Mouse (Mus musculus) intestine, postnatal 0 days (tissue): ENCODE results near the gene Sncb. TPM values are rescaled to one million over a fixed set of nuclear protein-coding genes. Genes with fewer than 3 reads are reported as not detected.

Source experiments
- ATAC-seq: fragments of 200-750 bp; cut with Nextera tagmentation; 2 replicates; pipeline ENCODE4 v1.8.0; 2017; ENCODE audit warnings: mild to moderate bottlenecking, moderate TSS enrichment, moderate library complexity
- H3K27ac ChIP-seq: fragments of 300-500 bp; sonication (generic); 2 replicates; pipeline ENCODE4 v1.5.1; 2014; ENCODE audit warnings: mild to moderate bottlenecking, low read depth, low read length, moderate library complexity
- H3K27me3 ChIP-seq: fragments of 300-500 bp; sonication (generic); replicated peaks from 2 replicates; pipeline ENCODE4 v1.6.1; 2014; ENCODE audit warnings: low read length, mixed read lengths; ENCODE audit not compliant: control insufficient read depth, insufficient read depth
- H3K36me3 ChIP-seq: fragments of 300-500 bp; sonication (generic); 2 replicates; pipeline ENCODE4 v1.6.1; 2014; ENCODE audit warnings: mild to moderate bottlenecking, moderate library complexity; ENCODE audit not compliant: control insufficient read depth, insufficient read depth
- H3K4me1 ChIP-seq: fragments of 300-500 bp; sonication (generic); replicated peaks from 2 replicates; pipeline ENCODE4 v1.6.1; 2014; ENCODE audit warnings: antibody characterized with exemption, low read length, mixed read lengths; ENCODE audit not compliant: control insufficient read depth, insufficient read depth
- H3K4me2 ChIP-seq: fragments of 300-500 bp; sonication (generic); replicated peaks from 2 replicates; pipeline ENCODE4 v1.6.1; 2014; ENCODE audit warnings: low read depth, mild to moderate bottlenecking, moderate library complexity
- H3K4me3 ChIP-seq: fragments of 300-500 bp; sonication (generic); 2 replicates; pipeline ENCODE4 v1.5.1; 2014; ENCODE audit warnings: low read depth, low read length
- H3K9ac ChIP-seq: fragments of 300-500 bp; sonication (generic); 2 replicates; pipeline ENCODE4 v1.6.1; 2014; ENCODE audit warnings: mild to moderate bottlenecking, low read depth, low read length
- H3K9me3 ChIP-seq: fragments of 300-500 bp; sonication (generic); 2 replicates; pipeline ENCODE4 v1.6.1; 2016; ENCODE audit warnings: mixed run types; ENCODE audit not compliant: control insufficient read depth
- CTCF ChIP-seq: sonication (generic); IDR thresholded peaks from 2 replicates; pipeline ENCODE4 v1.5.1; 2016; ENCODE audit warnings: low read depth, mild to moderate bottlenecking, control low read depth, antibody characterized with exemption, moderate library complexity
- WGBS: fragments of 180-500 bp; shearing (Covaris S2); extraction: QIAGEN DNeasy Blood & Tissue Kit; methylation state at CpG from one replicate; pipeline ENCODE4 v1.1.7; 2014; 5-methylcytosine and 5-hydroxymethylcytosine counted together
- polyA plus RNA-seq: library from polyadenylated mRNA; unstranded; fragments of >200 nt; fragmentation: Nextera tagmentation; extraction: Ambion mirVana; gene quantifications from 2 replicates; pipeline ENCODE4 v1.2.1, GENCODE M21; 2015

Sncb gene
- polyA plus RNA-seq, 1 experiment from 2014 or later, result 0.37 TPM

DNA sequence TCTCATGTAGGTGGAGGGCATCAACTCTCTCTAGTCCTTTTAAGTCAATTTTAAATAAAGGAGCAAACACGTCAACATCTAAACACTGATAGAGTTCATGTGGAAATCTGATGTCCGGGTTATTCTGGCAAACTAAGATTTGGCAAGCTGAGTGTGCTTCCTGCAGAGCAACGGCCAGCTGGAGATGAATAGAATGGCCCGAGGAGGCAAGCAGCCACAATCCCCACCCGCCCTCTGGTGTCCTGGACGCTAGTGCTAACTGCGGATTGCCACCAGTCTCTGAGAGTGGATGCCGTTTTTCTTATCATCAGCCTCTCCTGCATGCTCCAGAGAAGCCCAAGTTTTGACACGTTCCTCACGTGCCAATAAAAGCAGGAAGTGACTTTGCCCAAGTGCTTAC, 19.5 kb downstream of the Sncb start:
- Histone ChIP-seq H3K9ac (no peak overlapping the region), H3K4me3 (no peak overlapping the region), H3K9me3 (no peaks in the 10 kb centered on the region), H3K36me3 (no peaks in the 10 kb centered on the region), H3K4me1 (peaks cover 4% of the 10 kb centered on the region), H3K27me3 (peaks cover 42% of the 10 kb centered on the region), H3K4me2 (no peak overlapping the region), H3K27ac (no peak overlapping the region)
- no peak for ATAC-seq
- no peak for TF ChIP-seq CTCF
- 36% methylated on average over 10 of the region's 10 CpGs for WGBS

DNA sequence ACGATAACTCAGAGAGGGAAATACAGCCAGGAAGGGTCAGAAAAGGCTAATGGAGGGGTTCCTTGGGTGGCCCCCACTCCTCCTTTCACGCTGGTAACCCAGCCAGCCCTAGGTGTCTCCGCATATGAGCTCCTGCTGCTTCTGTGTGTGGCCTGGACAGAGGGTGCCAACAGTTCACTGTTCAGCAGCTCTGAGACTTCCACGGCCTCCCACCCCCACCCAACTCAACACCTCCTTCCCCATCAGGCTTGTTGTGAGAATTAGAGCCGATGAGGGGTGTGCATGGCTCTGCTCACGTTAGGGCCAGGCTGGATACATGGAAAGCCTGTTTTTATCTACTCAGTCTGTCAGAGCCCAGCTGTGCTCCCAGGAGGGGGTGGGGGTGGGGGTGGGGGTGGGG, 20.3 kb downstream of the Sncb start:
- Histone ChIP-seq H3K27me3 (peaks cover 39% of the 10 kb centered on the region), H3K9me3 (no peaks in the 10 kb centered on the region), H3K9ac (no peak overlapping the region), H3K4me1 (peaks cover 4% of the 10 kb centered on the region), H3K27ac (no peak overlapping the region), H3K4me3 (no peak overlapping the region), H3K4me2 (no peak overlapping the region), H3K36me3 (no peaks in the 10 kb centered on the region)
- WGBS, result 42% methylated on average over 6 of the region's 6 CpGs
- ATAC-seq, result no peak
- no peak for TF ChIP-seq CTCF

DNA sequence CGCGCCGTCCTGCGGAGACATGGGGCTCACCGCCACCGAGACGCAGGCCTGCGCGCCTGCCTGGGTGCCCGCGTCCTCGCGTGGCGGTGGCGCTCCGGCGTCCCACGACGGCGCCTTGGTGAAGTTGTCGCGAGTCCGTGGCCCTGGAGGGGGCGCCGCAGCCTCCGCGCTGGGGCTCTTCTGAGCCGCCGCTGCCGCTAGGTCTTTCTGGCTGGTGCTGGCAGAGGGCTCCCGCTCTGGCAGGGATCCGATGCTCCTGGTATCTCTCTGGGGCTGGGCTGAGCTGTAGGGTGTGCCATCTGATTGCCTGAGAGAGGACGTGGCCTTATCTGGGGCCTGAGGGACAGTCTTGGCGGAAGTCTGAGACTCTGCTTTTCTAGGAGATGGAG, 28.2 kb downstream of the Sncb start:
- Histone ChIP-seq H3K36me3 (peaks cover 20% of the 10 kb centered on the region; the same call in 1 of the 2 replicates), H3K27ac (no peak overlapping the region), H3K4me3 (peak overlapping the region; percentile 32), H3K4me2 (peak overlapping the region; percentile 73), H3K27me3 (peaks cover 30% of the 10 kb centered on the region), H3K9ac (peak overlapping the region; percentile 13; the same call in 1 of the 2 replicates), H3K9me3 (no peaks in the 10 kb centered on the region), H3K4me1 (no peaks in the 10 kb centered on the region; the same call in 1 of the 2 replicates)
- WGBS, result 4% methylated on average over 34 of the region's 34 CpGs
- ATAC-seq, result peak; percentile 9; the same call in 1 of the 2 replicates
- TF ChIP-seq CTCF, result no peak

DNA sequence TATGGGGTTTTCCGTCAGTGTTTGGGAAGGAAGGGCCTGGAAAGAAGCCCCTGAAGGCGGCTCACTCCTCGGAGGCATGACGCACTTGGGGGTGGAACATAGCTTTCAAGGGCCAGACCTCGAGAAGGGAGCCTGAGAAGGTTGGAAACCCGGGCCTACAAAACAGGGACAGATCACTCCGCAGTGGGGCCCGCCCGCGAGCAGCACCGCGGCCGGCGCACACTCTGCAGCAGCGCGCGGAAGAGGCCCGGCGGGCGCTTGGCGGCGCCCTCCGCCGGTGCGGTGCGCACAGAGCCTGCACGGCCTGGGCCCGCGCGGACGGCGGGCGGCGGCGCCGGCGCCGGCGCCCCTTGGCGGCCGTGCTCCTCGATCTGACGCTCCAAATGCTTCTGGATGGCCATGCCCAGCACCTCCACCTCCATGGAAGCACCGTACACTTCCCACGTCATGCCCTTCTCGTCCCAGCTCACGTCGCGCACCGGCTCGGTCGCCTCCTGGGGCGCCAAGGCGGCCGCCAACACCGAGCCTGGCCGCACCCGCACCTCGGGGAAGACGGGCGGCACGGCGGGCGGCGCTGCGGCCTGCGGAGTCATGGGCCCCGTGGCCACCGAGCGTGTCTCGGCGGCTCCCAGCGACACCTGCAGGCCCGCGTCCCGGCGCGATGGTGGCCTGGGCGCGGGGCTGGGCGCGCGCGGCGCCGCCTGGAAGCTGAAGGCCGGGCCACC, 28.7 kb downstream of the Sncb start:
- Histone ChIP-seq H3K4me3 (peak overlapping the region; percentile 32), H3K4me1 (no peaks in the 10 kb centered on the region; the same call in 1 of the 2 replicates), H3K27me3 (peaks cover 30% of the 10 kb centered on the region), H3K9ac (peak overlapping the region; percentile 13; the same call in 1 of the 2 replicates), H3K27ac (no peak overlapping the region), H3K36me3 (peaks cover 20% of the 10 kb centered on the region; the same call in 1 of the 2 replicates), H3K4me2 (peak overlapping the region; percentile 73), H3K9me3 (no peaks in the 10 kb centered on the region)
- TF ChIP-seq CTCF, result peak; percentile 26; the same call in 1 of the 2 replicates
- WGBS, result 1% methylated on average over 59 of the region's 87 CpGs
- peak; percentile 69 for ATAC-seq

DNA sequence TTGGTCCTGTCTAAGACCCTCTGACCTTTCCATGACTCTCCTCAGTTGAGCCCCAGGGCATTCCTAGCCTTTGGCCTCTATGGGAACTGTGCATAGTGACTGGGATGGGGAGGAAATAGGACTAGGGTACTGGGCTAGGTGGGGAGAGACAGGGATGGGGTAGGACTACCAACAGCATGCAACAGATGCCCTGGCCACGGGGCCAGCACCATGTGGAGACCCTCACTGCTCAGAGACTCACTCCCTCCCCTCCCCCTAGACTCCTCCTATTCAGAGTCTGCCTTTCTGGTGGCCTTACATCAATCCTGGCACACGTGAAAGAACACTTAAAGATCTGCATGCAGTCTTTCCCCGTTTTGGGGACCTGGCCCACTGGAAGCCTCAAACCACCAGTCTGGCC, 29.5 kb downstream of the Sncb start:
- H3K4me2 ChIP-seq, result peak overlapping the region; percentile 73
- no peak for TF ChIP-seq CTCF
- H3K36me3 ChIP-seq, result peaks cover 20% of the 10 kb centered on the region; the same call in 1 of the 2 replicates
- no peaks in the 10 kb centered on the region; the same call in 1 of the 2 replicates for H3K4me1 ChIP-seq
- H3K9me3 ChIP-seq, result no peaks in the 10 kb centered on the region
- 44% methylated on average over 3 of the region's 3 CpGs for WGBS
- H3K4me3 ChIP-seq, result no peak overlapping the region
- H3K9ac ChIP-seq, result no peak overlapping the region
- peaks cover 30% of the 10 kb centered on the region for H3K27me3 ChIP-seq
- ATAC-seq, result no peak
- no peak overlapping the region for H3K27ac ChIP-seq

DNA sequence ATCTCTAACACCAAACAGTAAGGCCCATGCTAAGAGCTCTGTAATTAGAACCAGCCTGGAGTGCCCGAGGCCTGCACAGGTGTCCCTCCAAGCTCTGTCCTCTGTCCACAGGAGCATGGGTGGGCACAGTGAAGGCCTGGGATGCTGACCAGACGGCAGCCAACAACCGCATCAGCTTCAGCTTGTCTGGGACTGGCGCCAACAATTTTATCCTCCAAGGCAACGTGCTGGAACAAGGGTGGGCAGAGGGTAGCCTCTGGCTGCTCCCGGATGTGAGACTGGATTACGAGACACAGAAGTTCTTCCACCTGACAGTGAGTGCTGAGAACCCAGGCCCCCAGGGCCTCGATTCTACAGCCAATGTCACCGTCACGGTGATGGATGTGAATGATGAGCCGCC, 40.3 kb downstream of the Sncb start:
- Histone ChIP-seq H3K27me3 (no peaks in the 10 kb centered on the region), H3K9me3 (no peaks in the 10 kb centered on the region), H3K4me1 (no peaks in the 10 kb centered on the region), H3K9ac (no peak overlapping the region), H3K27ac (no peak overlapping the region), H3K36me3 (peaks cover 47% of the 10 kb centered on the region), H3K4me3 (no peak overlapping the region), H3K4me2 (no peak overlapping the region)
- TF ChIP-seq CTCF, result no peak
- WGBS, result 72% methylated on average over 11 of the region's 11 CpGs
- no peak for ATAC-seq
